Mouse (Mus musculus) thymus, postnatal 25 days (tissue): ENCODE results near the gene Fam32a.

Experiments
- DNase-seq: peaks from one replicate; pipeline ENCODE4 v3.0.0; 2022

Fam32a gene

GRCm38 (mm10) chr8:72240951-72241350 is 21.4 kb downstream of the Fam32a start:
- DNase-seq: no peak

DNA sequence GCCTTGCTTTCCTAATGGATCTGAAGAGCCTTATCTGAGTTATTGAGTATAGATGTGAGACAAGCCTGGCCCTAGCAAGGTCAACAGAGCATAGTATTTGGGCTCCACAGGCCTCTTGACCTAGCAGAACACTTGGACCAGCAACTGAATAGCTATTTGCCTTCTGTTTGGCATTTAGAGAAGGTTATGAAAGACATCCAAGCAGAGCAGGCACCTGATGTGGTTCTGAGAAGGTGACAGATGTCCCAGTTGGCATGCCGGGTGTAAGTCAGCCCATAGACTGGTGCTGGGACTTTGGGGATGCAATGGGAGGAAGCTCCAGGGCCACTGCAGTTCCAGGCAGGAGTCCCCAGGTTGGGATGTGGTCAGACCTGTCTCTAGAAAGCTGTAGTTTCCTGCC is 22.7 kb downstream of the Fam32a start:
- DNase-seq: no peak

DNA sequence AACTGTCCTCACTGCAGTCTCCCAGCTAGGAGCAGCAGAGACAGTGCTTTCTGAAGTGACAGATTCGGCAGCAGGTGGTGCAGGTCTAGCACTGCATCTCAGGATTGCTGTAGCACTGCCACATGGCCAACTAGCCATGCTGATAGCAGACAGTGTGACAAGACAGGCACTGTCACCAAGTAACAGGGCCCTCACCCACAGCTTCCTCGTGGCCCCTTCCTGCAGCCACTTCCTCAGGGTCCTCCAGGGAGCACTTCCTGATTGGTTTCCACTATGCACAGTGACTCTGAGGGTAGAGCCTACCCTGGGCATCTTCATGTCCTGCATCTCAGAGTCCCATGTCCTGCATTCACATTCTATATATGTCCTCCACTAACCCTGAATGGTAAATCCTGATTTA is 25.1 kb downstream of the Fam32a start:
- no peak for DNase-seq

DNA sequence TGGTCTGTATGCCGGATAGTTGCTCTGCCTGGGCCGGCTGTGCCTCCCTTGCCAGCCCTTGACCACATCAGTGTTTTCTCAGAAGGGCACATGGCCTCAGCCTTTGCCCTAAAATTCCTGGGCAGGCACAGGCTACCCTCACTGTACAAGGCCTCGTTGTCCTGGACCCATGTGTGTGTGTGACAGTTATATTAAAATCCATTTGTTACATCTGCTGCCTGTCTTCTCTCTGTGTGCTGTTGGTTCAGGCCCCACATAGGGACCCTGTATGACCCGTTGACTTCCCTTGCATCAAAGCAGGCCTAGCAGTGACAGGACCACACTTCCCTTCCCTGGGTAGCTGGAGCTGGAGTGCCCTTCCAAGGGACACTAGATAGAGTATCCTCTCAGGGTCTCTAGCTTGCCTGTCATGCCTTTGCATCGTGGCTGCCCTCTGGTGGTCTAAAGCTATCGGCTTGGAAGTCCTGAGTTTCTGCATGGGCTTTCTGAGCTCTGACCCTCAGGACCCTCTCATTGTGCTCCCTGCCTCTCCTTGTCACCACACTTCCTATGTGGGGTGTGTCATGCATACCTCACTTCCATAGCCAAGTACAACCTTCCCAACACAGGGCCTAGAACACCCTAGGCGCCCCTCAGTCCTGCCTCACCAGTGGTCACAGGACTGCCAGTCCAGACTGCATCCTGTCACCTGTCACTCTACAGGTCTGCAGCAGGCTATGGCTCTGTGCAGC is 37.8 kb downstream of the Fam32a start:
- DNase-seq: peak; percentile 60

DNA sequence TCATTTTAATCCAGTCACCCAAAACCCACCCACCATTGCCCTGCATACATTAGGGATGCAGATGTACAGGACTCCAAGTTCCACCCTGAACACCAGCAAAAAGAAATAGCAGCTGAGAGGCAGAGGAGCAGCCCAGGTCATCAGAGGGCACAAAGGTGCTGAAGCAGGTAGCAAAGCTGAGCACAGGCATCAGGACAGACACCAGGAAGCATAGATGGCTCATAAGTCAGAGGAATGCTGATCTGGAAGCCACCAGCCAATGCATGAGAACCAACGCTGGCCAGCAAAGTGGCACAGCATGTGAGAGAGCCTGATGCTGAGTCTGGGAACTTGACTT is 38.3 kb downstream of the Fam32a start:
- no peak for DNase-seq

DNA sequence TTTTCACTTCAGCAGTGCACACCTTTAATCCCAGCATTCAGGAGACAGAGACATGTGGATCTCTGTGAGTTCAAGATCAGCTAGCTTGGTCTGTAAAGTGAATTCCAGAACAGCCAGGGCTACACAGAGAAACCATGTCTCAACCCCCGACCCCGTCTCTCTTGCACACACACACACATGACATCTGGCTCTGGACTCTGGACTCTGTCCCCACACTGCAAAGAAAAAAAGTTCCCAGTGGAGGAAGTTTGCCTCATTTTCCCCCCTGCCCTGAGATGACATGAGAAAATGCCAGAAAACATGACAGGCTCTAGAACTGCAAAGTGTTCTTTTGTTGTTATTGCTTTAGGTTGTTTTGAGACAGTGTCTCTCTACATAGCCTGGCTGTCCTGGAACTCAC is 40.3 kb downstream of the Fam32a start:
- no peak for DNase-seq

- no peak for DNase-seq
Measured at GRCm38 (mm10) chr8:72260585-72260984, 41.1 kb downstream of the Fam32a start.

DNA sequence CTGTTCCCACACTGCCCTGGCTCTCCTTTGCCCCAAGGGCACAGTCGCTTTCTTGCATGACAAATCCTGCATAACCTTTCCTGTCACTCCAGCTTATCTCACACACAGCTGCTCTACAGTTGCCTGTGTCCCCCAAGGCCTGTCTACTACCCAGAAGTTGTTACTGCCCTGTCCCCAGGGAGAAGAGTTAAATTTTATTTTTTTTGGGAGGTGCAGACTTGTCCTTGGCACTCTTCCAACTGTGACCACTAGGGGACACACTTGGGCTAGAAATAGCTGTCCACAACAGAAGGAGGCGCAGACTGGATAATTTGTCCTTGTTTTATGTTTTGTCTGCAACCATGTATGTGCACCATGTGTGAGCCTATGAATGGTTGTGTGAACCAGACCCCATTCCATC is 41.5 kb downstream of the Fam32a start:
- DNase-seq: peak; percentile 82

GRCm38 (mm10) chr8:72261431-72261830 is 41.9 kb downstream of the Fam32a start:
- DNase-seq: no peak

- DNase-seq: no peak
Measured at GRCm38 (mm10) chr8:72261872-72262271, 42.3 kb downstream of the Fam32a start.

DNA sequence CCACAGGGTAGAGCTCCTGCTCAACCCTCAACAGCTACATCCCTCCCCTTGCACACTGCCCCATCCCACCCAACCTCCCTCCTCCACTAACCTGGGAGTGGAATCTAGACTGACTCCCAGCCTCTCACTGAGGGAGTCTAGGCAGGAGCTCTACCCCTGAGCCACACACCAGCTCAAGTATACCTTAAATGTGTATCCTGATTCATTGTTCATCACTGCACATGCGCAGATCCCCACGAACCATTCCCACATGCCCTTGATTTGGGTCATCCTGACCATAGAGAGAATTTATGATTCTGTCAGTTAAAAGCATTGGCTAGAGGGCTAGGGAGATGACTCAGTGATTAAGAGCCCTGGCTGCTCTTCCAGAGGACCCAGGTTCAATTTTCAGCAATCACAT is 43.2 kb downstream of the Fam32a start:
- DNase-seq: no peak

- DNase-seq: no peak
Measured at GRCm38 (mm10) chr8:72263451-72263850, 43.9 kb downstream of the Fam32a start.

GRCm38 (mm10) chr8:72265342-72265741 is 45.8 kb downstream of the Fam32a start:
- DNase-seq: no peak

GRCm38 (mm10) chr8:72266671-72267070 is 47.1 kb downstream of the Fam32a start:
- DNase-seq: no peak

DNA sequence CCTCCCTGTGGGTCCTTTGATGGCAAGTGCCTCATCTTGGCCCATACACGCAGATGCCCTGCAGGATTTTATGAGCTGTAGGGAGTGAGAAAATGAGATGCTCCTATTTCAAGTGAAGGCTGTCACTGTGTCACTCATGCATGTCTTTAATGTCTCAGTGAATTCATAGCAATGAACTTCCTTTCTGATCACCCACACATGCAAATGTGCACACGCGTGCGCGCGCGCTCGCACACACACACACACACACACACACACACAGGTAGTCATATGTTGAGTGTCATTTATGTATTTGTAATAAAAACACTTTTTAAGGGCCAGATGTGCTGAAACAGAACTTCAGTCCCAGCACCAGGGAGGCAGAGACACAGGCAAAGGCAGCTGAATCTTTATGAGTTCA is 47.6 kb downstream of the Fam32a start:
- DNase-seq: no peak

DNA sequence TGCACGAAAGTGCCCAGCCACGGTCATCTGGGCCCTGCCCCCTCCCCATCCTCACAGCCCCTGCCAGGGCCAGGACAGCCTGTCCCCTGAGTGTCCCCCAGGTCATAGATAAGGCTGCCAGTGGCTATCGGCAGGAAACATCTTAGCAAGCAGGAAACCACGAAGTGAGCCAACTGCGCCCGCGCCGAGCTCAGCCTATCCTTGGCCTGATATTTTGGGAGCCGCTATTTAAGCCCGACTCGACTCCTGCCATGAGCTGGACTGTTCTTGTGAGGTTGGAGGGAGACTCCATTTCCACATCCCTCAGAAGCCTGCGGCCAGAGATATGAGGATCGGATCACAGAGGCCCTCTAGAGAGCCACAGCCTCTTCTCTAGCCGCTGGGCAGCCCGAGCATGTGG is 48.8 kb downstream of the Fam32a start:
- no peak for DNase-seq

DNA sequence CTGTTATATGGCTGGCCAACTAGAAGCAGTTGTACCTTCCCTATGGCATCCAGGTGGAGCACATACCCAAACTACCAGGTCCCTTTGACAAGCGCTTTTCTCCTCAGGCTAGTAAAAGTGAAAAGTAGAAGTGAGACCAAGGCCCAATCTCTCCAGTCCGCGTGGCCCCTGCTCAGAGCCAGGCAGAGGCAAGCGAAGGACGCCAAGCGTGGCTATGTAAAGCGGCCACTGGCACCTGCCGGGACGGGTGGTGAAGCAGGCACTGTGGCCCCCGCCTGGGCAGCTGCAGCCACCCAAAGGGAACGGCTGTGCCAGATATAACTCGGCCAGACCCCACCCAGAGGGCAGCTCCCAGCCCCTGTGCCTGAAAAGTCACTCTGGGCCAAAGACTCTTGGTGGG is 51.1 kb downstream of the Fam32a start:
- DNase-seq: no peak

DNA sequence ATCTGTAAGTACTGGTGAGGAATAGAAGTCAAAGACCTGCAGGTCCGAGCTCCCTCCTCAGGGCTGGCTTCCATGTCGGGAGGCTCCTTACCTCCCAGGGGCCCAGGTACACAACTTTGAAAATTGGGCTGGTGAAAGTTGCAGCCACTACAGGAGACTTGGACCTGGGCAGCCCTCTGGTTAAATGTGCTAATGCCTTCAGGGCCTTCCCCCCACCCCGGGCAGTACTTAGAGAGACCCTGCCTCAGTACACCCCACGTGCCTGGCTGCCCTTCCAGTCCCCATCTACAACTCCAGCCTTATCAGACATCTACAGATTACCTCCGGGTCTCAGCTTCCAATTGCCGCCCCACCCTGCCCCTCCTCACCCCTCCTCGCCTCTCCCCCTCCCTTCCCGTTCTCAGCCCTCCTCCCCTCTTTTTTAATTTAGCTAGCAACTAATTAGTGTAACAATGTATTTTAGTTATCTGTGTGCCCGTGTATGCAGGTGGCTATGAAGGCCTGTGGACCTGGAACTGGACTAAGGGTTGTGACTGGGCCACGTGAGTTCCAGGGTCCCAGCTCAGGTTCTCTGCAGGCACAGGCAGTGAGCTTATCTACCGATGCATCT is 51.6 kb downstream of the Fam32a start:
- no peak for DNase-seq

GRCm38 (mm10) chr8:72271691-72272090 is 52.2 kb downstream of the Fam32a start:
- DNase-seq: no peak

DNA sequence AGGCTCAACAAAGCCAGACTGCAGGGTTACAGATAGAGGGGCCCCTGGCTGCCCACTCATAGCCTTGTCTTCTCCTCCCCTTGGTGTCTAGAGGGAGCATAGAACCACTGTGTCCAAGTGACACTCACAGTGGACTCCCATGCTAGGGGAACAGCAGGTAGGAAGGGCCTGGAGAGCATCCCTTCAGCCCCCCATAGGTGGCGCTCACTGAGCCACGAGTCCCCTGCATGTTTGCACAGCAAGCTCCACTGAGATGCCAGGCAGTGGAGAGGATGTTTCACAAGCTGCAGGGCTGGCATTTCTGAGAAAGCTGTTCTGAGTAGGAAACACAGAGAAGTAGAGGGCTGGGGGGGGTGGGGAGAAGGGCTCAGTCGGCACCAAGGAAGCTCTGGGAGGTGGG is 52.8 kb downstream of the Fam32a start:
- peak; percentile 88 for DNase-seq

- no peak for DNase-seq
Measured at GRCm38 (mm10) chr8:72273111-72273770, 53.7 kb downstream of the Fam32a start.

DNA sequence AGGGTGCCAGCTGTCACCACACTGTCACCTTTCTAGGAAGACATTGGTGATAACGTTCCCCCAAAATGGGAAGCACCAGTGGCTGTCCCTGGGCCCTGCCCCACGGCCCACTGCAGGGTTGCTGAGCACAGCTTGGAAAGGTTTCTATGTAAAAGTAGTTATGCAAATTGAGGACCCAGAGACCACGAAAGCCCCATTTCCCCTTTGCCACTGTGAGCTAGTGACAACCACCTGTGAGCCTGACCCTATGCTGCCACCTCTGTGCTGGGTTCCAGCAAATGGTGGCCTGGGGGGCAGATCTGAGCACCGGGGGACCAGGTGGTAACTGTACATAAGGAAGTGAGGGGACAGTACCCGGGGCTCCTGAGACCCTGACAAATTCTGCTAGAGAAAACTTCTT is 54.3 kb downstream of the Fam32a start:
- DNase-seq: peak; percentile 42
